Mouse (Mus musculus) embryonic stem cell, embryonic (primary cell): Measurements from ENCODE around the gene Kcnn1.

Experiments
- CTCF ChIA-PET, 4 experiments: fragments of 300-600 bp in 2 of 4; fragments of 350-600 bp in 2 of 4; sonication (Branson Sonifier 250); formaldehyde crosslinking; loops; one replicate each; lab custom pipeline; 2022; ENCODE audit warnings: inconsistent platforms in 2 of 4; lab: Charles Lee
- POLR2A ChIA-PET, 4 experiments: fragments of 300-600 bp in 2 of 4; fragments of 350-600 bp in 2 of 4; sonication (Branson Sonifier 250); formaldehyde crosslinking; loops; one replicate each; lab custom pipeline; 2022; ENCODE audit warnings: antibody characterized with exemption in 4 of 4, inconsistent platforms in 1 of 4; lab: Charles Lee

Kcnn1 gene

DNA sequence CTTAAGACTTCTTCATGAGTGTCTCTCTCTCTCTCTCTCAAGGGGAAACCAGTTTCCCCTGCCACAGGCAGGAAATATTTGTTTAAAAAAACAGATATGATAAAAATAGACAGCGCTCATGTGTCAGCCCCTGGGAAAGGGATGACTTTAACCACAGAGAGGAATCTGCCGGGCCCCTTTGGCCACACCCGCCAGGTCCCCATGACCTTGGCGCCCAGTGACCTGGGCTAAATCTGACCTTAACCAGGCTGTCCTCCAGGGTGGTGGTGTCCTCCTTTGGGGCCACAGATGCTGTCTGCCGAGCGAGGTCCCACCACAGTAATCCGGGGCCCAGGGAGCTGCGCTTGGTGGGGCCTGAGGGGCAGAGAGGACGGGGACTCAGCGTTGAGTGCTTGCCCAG, 21.6 kb upstream of the Kcnn1 start:
- POLR2A ChIA-PET: interaction anchor here in 2 of 4 experiments (1.1 to 22.5 kb wide), 9 partner anchors 8 to 186 kb away, joined by 3 to 532 read pairs (median 3); partner anchors contain the start of genes Rpl18a (in 2 of the 2), Arrdc2 (in 1 of the 2), Jund (in 1 of the 2) and Slc5a5 (in 1 of the 2)

DNA sequence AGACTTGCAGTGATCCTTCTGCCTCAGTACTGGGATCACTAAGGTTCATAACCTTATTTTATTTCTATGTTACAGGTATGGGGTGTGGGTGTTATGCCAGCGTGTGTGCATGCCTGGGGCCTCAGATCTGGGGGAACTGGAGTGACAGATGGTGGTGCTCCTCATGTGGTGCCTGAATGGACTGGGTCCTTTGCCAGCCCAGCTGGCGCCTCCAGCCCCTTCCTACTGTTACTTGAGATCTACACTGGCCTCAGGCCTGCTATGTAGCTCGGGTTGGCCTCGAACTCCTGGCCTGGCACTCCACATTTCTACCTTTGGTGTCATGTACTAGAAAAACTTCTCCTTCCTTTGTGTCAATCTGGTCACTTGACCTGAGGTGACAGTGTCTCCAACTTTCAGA, 21.1 kb upstream of the Kcnn1 start:
- ChIA-PET CTCF (interaction anchor here in 1 of 4 experiments (0.6 kb wide), 1 partner anchor 30 kb away, joined by 4 read pairs; no protein-coding TSS in a partner anchor), POLR2A (interaction anchor here in 3 of 4 experiments (1.0 to 22.5 kb wide), 7 partner anchors 8 to 186 kb away, joined by 3 to 532 read pairs (median 3); partner anchors contain the start of genes Rpl18a (in 2 of the 3), Arrdc2 (in 1 of the 3), Jund (in 1 of the 3) and Slc5a5 (in 1 of the 3))

More for the DNA sequence above, 21.6 kb upstream of the Kcnn1 start:
- CTCF ChIA-PET: interaction anchor here in 2 of 4 experiments (0.6 to 1.1 kb wide), 2 partner anchors 13 to 37 kb away, joined by 5 to 17 read pairs; partner anchors contain the start of gene Rpl18a (in 1 of the 2)

DNA sequence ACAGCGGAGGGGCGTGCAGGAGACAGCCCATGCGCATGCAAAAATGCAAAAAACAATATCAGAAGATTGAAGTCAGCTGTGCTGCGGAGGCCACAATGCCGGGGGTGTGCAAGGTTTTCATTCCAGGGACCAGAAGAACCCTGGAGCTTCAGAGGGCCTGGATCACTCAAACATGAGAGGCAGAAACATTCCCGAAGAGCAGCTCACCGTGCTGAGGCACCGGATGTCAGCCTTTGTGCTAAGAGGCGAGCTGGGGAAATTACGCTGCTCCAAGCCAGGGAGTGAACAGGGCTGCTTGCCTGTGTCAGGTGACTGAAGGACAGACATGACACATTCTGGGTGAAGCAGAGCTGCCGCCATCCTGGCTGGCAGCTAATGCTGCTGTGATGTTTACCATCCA, 17.5 kb upstream of the Kcnn1 start:
- CTCF ChIA-PET: interaction anchor here (0.6 to 2.9 kb wide), 33 partner anchors 8 to 640 kb away, joined by 3 to 33 read pairs (median 3); partner anchors contain the start of genes Arrdc2 (in 2 of the 4), Rpl18a (in 2 of the 4), Fkbp8 (in 1 of the 4) and Kxd1 (in 1 of the 4)
- POLR2A ChIA-PET: interaction anchor here (0.5 to 22.5 kb wide), 68 partner anchors 8 to 722 kb away, joined by 3 to 532 read pairs (median 5); partner anchors contain the start of genes Rpl18a (in 4 of the 4), Arrdc2 (in 3 of the 4), Jund (in 3 of the 4) and Map1s (in 3 of the 4)

DNA sequence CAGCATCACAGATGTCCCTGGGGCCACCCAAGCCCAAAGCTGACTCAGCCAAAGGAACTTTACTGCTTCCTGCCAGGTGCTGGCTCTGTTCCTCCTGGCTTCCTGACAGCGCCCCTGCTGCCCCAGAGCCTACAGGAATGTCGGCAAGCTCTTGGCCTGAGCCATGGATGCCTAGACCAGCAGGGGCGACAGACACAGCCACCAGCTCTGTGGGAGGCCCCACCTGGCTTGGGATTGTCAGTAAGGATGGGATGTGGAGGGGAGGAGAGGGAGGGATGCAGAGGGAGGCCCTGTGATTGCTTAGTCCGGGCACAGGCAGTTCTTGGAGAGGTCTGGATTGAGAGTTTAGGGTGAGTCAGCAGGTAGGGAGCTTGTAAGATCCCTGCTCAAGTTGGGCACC, 17.1 kb upstream of the Kcnn1 start:
- POLR2A ChIA-PET: interaction anchor here (0.5 to 22.5 kb wide), 73 partner anchors 8 to 723 kb away, joined by 3 to 532 read pairs (median 5); partner anchors contain the start of genes Rpl18a (in 4 of the 4), Arrdc2 (in 3 of the 4), Jund (in 3 of the 4) and Map1s (in 3 of the 4)
- CTCF ChIA-PET: interaction anchor here (0.6 to 2.9 kb wide), 35 partner anchors 9 to 641 kb away, joined by 3 to 33 read pairs (median 3); partner anchors contain the start of genes Arrdc2 (in 2 of the 4), Rpl18a (in 2 of the 4), Fkbp8 (in 1 of the 4) and Gm3336 (in 1 of the 4)

GRCm38 (mm10) chr8:70879500-70879899, 16.4 kb upstream of the Kcnn1 start:
- POLR2A ChIA-PET: interaction anchor here (0.6 to 22.5 kb wide), 51 partner anchors 9 to 723 kb away, joined by 3 to 532 read pairs (median 6); partner anchors contain the start of genes Rpl18a (in 4 of the 4), Arrdc2 (in 3 of the 4), Jund (in 3 of the 4) and Slc5a5 (in 3 of the 4)
- CTCF ChIA-PET: interaction anchor here (0.5 to 2.9 kb wide), 25 partner anchors 9 to 996 kb away, joined by 3 to 33 read pairs (median 4); partner anchors contain the start of genes Rpl18a (in 2 of the 4), Arrdc2 (in 1 of the 4) and Gm3336 (in 1 of the 4)

- ChIA-PET POLR2A (interaction anchor here in 3 of 4 experiments (1.5 to 22.5 kb wide), 6 partner anchors 12 to 38 kb away, joined by 9 to 532 read pairs (median 43); partner anchors contain the start of genes Arrdc2 (in 2 of the 3), Rpl18a (in 2 of the 3), Map1s (in 1 of the 3) and Slc5a5 (in 1 of the 3)), CTCF (interaction anchor here in 2 of 4 experiments (0.6 to 1.2 kb wide), 2 partner anchors 13 to 37 kb away, joined by 3 read pairs; no protein-coding TSS in a partner anchor)
Observed at GRCm38 (mm10) chr8:70878178-70878577, 15.1 kb upstream of the Kcnn1 start.

GRCm38 (mm10) chr8:70876382-70876781, 13.3 kb upstream of the Kcnn1 start:
- POLR2A ChIA-PET: interaction anchor here in 3 of 4 experiments (0.5 to 22.5 kb wide), 29 partner anchors 8 to 651 kb away, joined by 3 to 532 read pairs (median 4); partner anchors contain the start of genes Rpl18a (in 3 of the 3), Arrdc2 (in 2 of the 3), Map1s (in 2 of the 3) and Slc5a5 (in 2 of the 3)
- CTCF ChIA-PET: interaction anchor here in 3 of 4 experiments (0.9 to 2.1 kb wide), 8 partner anchors 15 to 203 kb away, joined by 3 to 8 read pairs (median 4); partner anchors contain the start of genes Lsm4 (in 1 of the 3) and Rpl18a (in 1 of the 3)

GRCm38 (mm10) chr8:70874441-70874840, 11.4 kb upstream of the Kcnn1 start:
- POLR2A ChIA-PET: interaction anchor here in 3 of 4 experiments (0.6 to 22.5 kb wide), 20 partner anchors 10 to 175 kb away, joined by 3 to 532 read pairs (median 4); partner anchors contain the start of genes Arrdc2 (in 3 of the 3), Rpl18a (in 3 of the 3), Slc5a5 (in 2 of the 3) and Jund (in 1 of the 3)
- CTCF ChIA-PET: interaction anchor here in 1 of 4 experiments (1.2 to 1.7 kb wide), 3 partner anchors 23 to 30 kb away, joined by 4 to 6 read pairs (median 6); partner anchors contain the start of gene Rpl18a

DNA sequence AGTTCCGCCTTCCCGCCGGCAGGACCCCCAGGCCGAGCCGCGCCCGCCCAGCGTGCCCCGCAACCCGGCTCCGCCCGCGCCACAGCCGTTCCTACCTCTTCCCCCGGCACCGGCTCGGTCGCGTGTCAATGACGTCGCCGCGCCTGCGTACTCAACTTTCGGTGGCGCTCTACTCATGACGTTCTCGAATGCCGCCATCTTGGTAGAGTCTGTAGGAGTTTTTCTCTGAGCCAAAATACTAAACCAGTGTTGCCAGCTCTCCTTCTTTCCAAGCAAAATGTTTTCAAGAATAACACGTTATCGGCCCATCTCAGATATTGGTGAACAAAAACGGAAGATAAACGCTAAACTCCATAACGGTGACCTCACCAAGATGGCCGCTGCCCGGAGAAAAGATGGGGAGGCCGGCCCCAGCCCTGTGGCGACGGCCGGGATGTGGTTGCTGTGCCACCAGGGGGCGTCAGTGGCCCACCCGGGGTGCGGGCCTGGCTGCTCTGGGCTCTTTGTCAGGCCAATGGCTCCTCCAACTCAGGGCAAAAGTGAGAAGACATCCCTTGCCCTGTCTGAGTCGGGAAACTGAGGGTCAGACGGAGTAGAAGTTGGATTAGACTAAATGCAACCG, 10.4 kb upstream of the Kcnn1 start, which contains the start of gene Ccdc124:
Gene Ccdc124 (minus strand): TSS at position 572 of the 622 bp plus-strand sequence.
- ChIA-PET POLR2A (interaction anchor here in 3 of 4 experiments (0.6 to 22.5 kb wide), 12 partner anchors 17 to 398 kb away, joined by 3 to 532 read pairs (median 4); partner anchors contain the start of genes Rpl18a (in 3 of the 3), Slc5a5 (in 2 of the 3) and Arrdc2 (in 1 of the 3)), CTCF (interaction anchor here in 3 of 4 experiments (1.0 to 6.4 kb wide), 8 partner anchors 18 to 173 kb away, joined by 3 to 140 read pairs (median 4); partner anchors contain the start of genes Arrdc2 (in 1 of the 3) and Rpl18a (in 1 of the 3))

DNA sequence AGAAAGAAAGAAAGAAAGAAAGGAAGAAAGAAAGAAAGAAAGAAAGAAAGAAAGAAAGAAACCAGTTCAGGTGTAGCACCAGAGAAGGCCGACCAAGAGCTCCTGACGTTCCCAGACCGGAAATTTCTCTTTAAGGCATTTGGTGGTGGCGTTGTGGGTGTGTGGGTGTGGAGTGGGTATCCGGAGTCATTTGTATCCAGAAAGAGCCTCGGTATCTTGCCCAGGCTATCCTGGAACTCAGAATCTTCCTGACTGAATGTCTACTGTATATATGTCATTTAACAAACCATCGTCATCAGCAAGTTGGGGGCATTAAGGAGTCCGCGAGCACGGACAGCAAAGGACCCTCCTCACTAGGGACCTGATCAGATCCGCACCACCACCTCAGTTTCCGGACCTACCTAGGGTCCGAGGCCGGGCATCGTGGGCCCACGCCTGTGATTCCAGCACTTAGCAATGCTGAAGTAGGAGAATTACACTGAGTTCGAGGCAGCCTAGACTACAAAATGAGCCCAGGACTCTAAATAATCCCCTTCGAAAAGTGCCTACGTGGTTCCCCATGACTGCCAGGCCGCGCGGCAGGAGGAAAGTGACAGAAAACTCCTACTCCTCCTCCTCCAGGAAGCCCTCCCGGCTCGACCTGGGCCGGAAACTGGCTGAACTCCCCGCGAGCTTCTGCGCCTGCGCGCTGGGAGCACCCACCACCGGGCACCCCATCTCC, 9.7 kb upstream of the Kcnn1 start:
- POLR2A ChIA-PET: interaction anchor here in 3 of 4 experiments (0.6 to 22.5 kb wide), 12 partner anchors 8 to 399 kb away, joined by 3 to 532 read pairs (median 6); partner anchors contain the start of genes Arrdc2 (in 2 of the 3), Rpl18a (in 2 of the 3) and Slc5a5 (in 2 of the 3)
- CTCF ChIA-PET: interaction anchor here (0.5 to 6.4 kb wide), 12 partner anchors 7 to 180 kb away, joined by 3 to 140 read pairs (median 4); partner anchors contain the start of genes Arrdc2 (in 1 of the 4) and Rpl18a (in 1 of the 4)

DNA sequence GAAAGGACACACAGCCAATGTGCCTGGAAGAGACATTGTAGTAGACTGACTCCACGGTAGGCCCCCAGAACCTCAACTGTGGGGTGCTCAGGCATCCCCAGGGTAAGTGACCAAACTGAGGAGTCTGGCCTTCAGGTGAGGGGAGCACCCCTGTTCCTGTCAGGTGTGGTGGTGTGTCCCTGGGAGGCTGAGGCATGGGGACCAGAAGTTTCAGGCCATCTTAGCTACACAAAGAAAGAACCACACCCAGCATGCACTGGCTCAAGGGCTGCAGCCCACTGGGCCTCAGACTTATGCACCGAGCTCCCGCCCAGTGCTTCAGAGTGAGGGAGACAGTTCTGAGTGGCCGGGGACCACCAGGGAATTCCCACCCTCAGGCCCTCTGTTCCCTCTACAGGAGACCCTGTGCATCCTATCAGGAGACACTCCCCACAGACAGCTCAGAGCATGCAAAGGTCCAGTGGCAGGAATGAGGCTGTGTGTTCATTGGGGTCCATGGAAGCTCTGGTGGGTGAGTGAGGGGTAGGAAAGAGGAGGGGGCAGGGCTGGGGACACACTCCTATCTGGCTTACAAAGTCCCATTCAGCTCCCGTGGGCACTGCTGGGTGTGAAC, 8.2 kb upstream of the Kcnn1 start:
- ChIA-PET POLR2A (interaction anchor here (0.6 to 22.5 kb wide), 23 partner anchors 9 to 401 kb away, joined by 3 to 532 read pairs (median 6); partner anchors contain the start of genes Arrdc2 (in 3 of the 4), Rpl18a (in 2 of the 4), Haus8 (in 1 of the 4) and Jund (in 1 of the 4)), CTCF (interaction anchor here (0.6 to 6.4 kb wide), 8 partner anchors 9 to 505 kb away, joined by 3 to 140 read pairs (median 10); no protein-coding TSS in a partner anchor)

- CTCF ChIA-PET: interaction anchor here (0.6 to 6.4 kb wide), 51 partner anchors 11 to 726 kb away, joined by 3 to 140 read pairs (median 4); partner anchors contain the start of genes Arrdc2 (in 2 of the 4), Rab3a (in 2 of the 4), Rpl18a (in 2 of the 4) and Gm3336 (in 1 of the 4)
- POLR2A ChIA-PET: interaction anchor here (0.6 to 22.5 kb wide), 57 partner anchors 10 to 1469 kb away, joined by 3 to 532 read pairs (median 5); partner anchors contain the start of genes Arrdc2 (in 3 of the 4), Rpl18a (in 3 of the 4), Jund (in 2 of the 4) and Slc5a5 (in 2 of the 4)
Observed at GRCm38 (mm10) chr8:70869601-70870041, 6.6 kb upstream of the Kcnn1 start.

GRCm38 (mm10) chr8:70869199-70869571, 6.1 kb upstream of the Kcnn1 start:
- ChIA-PET CTCF (interaction anchor here (0.6 to 6.4 kb wide), 50 partner anchors 10 to 725 kb away, joined by 3 to 140 read pairs (median 5); partner anchors contain the start of genes Arrdc2 (in 2 of the 4), Rab3a (in 2 of the 4), Rpl18a (in 2 of the 4) and Gm3336 (in 1 of the 4)), POLR2A (interaction anchor here (0.6 to 22.5 kb wide), 65 partner anchors 7 to 608 kb away, joined by 3 to 532 read pairs (median 5); partner anchors contain the start of genes Arrdc2 (in 3 of the 4), Jund (in 3 of the 4), Rpl18a (in 3 of the 4) and Lsm4 (in 2 of the 4))

DNA sequence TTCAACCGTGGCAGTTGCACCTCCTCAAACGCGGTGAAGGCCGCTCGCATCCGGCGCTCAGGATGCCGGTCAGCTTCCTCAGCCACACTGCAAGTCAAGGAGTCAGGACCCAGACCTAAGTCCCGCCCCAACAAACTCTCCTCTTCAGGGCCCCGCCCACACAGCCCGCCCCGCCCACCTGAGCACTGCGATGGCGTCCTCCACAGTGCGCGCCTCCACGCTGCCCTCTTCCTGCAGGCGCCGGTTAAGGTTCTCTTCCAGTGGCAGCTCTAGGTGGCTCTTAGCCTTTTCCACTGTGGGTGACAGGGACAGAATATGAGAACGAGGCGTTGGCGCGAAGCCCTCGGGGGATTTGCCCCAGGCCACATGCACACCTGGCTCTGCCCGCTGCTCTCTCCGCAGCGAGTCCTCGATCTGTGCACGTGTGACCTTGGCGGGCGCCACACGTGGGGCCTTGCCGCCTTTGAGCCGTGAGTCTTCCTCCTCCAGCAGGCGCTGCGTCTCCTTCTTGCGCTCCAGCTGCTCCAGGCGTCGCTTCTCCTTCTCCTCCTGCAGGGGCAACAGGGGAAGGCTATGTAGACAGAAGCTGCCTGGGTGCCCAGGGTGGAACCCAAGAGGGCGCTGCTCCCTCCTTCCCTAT, 5.6 kb upstream of the Kcnn1 start:
- ChIA-PET CTCF (interaction anchor here (0.6 to 6.4 kb wide), 49 partner anchors 10 to 725 kb away, joined by 3 to 140 read pairs (median 5); partner anchors contain the start of genes Arrdc2 (in 2 of the 4), Rab3a (in 2 of the 4), Gm3336 (in 1 of the 4) and Jund (in 1 of the 4)), POLR2A (interaction anchor here (0.6 to 22.5 kb wide), 70 partner anchors 8 to 609 kb away, joined by 3 to 532 read pairs (median 5); partner anchors contain the start of genes Arrdc2 (in 3 of the 4), Jund (in 3 of the 4), Rpl18a (in 3 of the 4) and Lsm4 (in 2 of the 4))
